Mouse (Mus musculus): Measurements from ENCODE around the gene Tmcc3.

DNA sequence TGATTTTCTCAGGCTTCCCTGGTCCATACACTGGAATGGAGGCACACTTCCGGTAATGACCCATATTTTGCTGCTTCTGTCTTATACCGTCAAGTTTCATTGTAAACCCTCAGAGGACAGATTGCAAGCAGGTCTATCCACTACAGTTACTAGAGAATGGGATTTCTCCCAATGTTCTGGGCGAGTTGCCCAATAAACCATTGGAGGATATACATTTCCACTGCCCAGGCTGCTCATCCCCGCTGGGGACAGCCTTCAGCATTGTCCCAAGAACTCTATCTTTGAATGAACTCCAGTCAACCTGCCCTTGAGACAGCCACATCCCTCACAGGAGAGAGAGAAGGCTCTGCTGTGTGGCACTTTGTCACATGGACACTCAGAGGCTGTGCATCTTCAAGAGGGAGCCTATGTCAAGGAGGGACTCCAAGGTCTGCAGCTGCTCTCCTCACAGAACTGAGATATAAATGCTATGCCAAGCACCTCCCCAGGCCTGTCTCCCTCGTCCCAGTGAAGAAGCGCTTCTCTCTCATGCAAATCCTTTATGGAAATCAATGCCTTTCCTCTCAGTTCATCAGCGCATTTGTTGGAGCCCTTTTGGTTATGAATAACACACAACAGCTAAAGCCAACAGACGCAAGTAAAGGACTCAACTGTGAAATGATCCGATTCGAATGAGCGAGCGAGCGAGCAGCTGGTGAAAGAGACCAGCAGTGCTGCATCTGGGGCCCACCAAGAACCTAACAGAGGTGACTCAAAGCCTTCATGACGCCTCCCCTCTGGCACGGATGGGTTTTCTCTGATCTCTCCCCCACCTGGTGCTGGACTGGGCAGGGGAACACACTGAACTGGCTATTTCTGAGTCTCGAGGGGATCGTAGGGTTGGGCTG is 45.9 kb upstream of the Tmcc3 start:
- no peak for TF ChIP-seq CTCF (IDR thresholded peaks at IDR 0.05; ENCODE audit: low read depth)
- no peak for TF ChIP-seq EP300 (IDR thresholded peaks at IDR 0.05; ENCODE audit: low read depth)

All from heart, postnatal 0 days (tissue).